Mouse (Mus musculus) lung, adult 2 months (tissue): ENCODE measurements at regions not wholly inside any gene's neighbourhood (a gene's known extent, or its start where the extent isn't known, plus 50 kb on each side); places are given as distances from the start of the nearest gene placed in this dataset.
A peak's percentile ranks its signal among the peaks of the same experiment; 100 is the strongest.

Experiments used
- DNase-seq: peaks from one replicate; pipeline ENCODE4 v3.0.0; 2022
- H3K4me1 ChIP-seq: fragments of 200-500 bp; 2 replicates; pipeline ENCODE4 v1.6.1; 2011; ENCODE audit warnings: low read length; ENCODE audit not compliant: control insufficient read depth, insufficient read depth
- H3K4me3 ChIP-seq: fragments of 200-500 bp; replicated peaks from 2 replicates; pipeline ENCODE3; 2011; ENCODE audit warnings: low read depth, mild to moderate bottlenecking, control low read depth, low read length; ENCODE audit errors: extremely low read depth
- CTCF ChIP-seq: fragments of 200-500 bp; IDR thresholded peaks from 2 replicates; pipeline ENCODE4 v1.5.1; 2011; ENCODE audit warnings: mild to moderate bottlenecking, low read length, control low read depth; ENCODE audit not compliant: insufficient read depth
- POLR2A ChIP-seq: fragments of 200-500 bp; IDR thresholded peaks from 2 replicates; pipeline ENCODE4 v1.6.1; 2011; ENCODE audit warnings: low read depth, mild to moderate bottlenecking, control low read depth, low read length, borderline replicate concordance; ENCODE audit errors: extremely low read depth
- WGBS: fragments of 180-500 bp; shearing (Covaris S2); methylation state at CpG from one replicate; pipeline ENCODE4 v1.1.7; 2018; 5-methylcytosine and 5-hydroxymethylcytosine counted together

- no peak for TF ChIP-seq POLR2A
- TF ChIP-seq CTCF, result no peak
Observed at GRCm38 (mm10) chr6:140258101-140258500, 165.8 kb upstream of the Plekha5 start.

GRCm38 (mm10) chr6:140251527-140251926 lies 172.3 kb upstream of the Plekha5 start:
- WGBS, result 85% methylated on average over 4 of the region's 4 CpGs
- H3K4me3 ChIP-seq, result no peak overlapping the region
- no peak for TF ChIP-seq POLR2A
- no peak for TF ChIP-seq CTCF
- DNase-seq, result no peak
- no peaks in the 10 kb centered on the region for H3K4me1 ChIP-seq

More at GRCm38 (mm10) chr6:140258101-140258500, 165.8 kb upstream of the Plekha5 start:
- WGBS, result 87% methylated on average over 5 of the region's 5 CpGs
- DNase-seq, result no peak
- Histone ChIP-seq H3K4me3 (no peak overlapping the region), H3K4me1 (no peaks in the 10 kb centered on the region)

- H3K4me1 ChIP-seq, result no peaks in the 10 kb centered on the region
- no peak overlapping the region for H3K4me3 ChIP-seq
- TF ChIP-seq POLR2A (no peak), CTCF (no peak)
- no peak for DNase-seq
- WGBS, result 44% methylated on average over 8 of the region's 8 CpGs
Observed at GRCm38 (mm10) chr6:140243411-140244151, 180.3 kb upstream of the Plekha5 start.

- no peaks in the 10 kb centered on the region for H3K4me1 ChIP-seq
- WGBS, result 80% methylated on average over 8 of the region's 8 CpGs
- no peak overlapping the region for H3K4me3 ChIP-seq
- no peak for DNase-seq
- no peak for TF ChIP-seq POLR2A
Observed at GRCm38 (mm10) chr6:140239356-140239755, 184.5 kb upstream of the Plekha5 start.

GRCm38 (mm10) chr6:140231537-140231936 lies 190.3 kb upstream of the Plcz1 start:
- TF ChIP-seq CTCF (no peak), POLR2A (no peak)
- no peak for DNase-seq
- no peak overlapping the region for H3K4me3 ChIP-seq
- no peaks in the 10 kb centered on the region for H3K4me1 ChIP-seq
- WGBS, result 80% methylated on average over 4 of the region's 4 CpGs

GRCm38 (mm10) chr6:140229295-140229694 lies 188.0 kb upstream of the Plcz1 start:
- WGBS, result 38% methylated on average over 9 of the region's 9 CpGs
- TF ChIP-seq CTCF, result no peak
- TF ChIP-seq POLR2A, result no peak
- Histone ChIP-seq H3K4me1 (no peaks in the 10 kb centered on the region), H3K4me3 (no peak overlapping the region)
- DNase-seq, result peak; percentile 12

GRCm38 (mm10) chr6:140228741-140229140 lies 187.5 kb upstream of the Plcz1 start:
- H3K4me3 ChIP-seq, result no peak overlapping the region
- H3K4me1 ChIP-seq, result no peaks in the 10 kb centered on the region
- WGBS, result 71% methylated on average over 7 of the region's 7 CpGs
- no peak for DNase-seq
- TF ChIP-seq CTCF (no peak), POLR2A (no peak)

- no peak for DNase-seq
- Histone ChIP-seq H3K4me3 (no peak overlapping the region), H3K4me1 (no peaks in the 10 kb centered on the region)
- 74% methylated on average over 1 of the region's 1 CpGs for WGBS
- TF ChIP-seq CTCF, result no peak
- TF ChIP-seq POLR2A, result no peak
Observed at GRCm38 (mm10) chr6:140222534-140223324, 181.5 kb upstream of the Plcz1 start.

- no peaks in the 10 kb centered on the region for H3K4me1 ChIP-seq
- TF ChIP-seq POLR2A (no peak), CTCF (no peak)
- no peak overlapping the region for H3K4me3 ChIP-seq
- WGBS, result 67% methylated on average over 5 of the region's 5 CpGs
- DNase-seq, result no peak
Observed at GRCm38 (mm10) chr6:140221653-140222272, 180.5 kb upstream of the Plcz1 start.
